Mouse (Mus musculus): ENCODE data around the gene Atoh7. TPM values are rescaled to one million over a fixed set of nuclear protein-coding genes. Genes with fewer than 3 reads are reported as not detected.

Atoh7 gene
- total and polyA plus RNA-seq, 2 experiments = not detected

DNA sequence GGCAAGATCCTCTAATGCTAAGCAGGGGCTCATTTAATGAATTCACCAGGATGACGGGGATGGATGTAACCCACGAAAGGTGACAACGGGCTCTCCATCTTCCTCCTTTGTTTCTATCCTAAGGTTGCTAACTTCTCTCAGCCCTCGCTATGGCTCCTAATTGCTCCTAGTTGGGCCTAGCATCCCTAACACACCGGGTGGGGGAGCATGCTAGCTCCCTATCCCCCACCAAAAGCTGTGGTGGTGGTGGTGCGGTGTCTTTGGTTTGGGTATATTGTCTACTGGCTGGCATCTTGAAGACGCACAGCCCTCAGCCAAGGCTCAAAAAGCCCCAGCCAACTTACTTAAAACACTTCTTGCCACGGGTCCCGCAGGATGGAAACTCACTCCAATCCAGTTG, 16.9 kb downstream of the Atoh7 start:
- Histone ChIP-seq H3K36me3 (ENCODE audit: control insufficient read depth, insufficient read depth, low read length) (no peaks in the 10 kb centered on the region), H3K79me2 (ENCODE audit: control insufficient read depth, insufficient read depth, low read length) (no peaks in the 10 kb centered on the region), H3K27me3 (ENCODE audit: control insufficient read depth, insufficient read depth, low read length) (no peaks in the 10 kb centered on the region), H3K9ac (ENCODE audit: low read depth, low read length) (no peak overlapping the region), H3K4me1 (ENCODE audit: control insufficient read depth, insufficient read depth, low read length) (no peaks in the 10 kb centered on the region; the same call in 1 of the 2 replicates), H3K4me3 (ENCODE audit: insufficient read depth, low read depth, low read length) (no peak overlapping the region), H3K27ac (replicated peaks; ENCODE audit: insufficient read depth, low read depth, low read length) (no peak overlapping the region)
- no peak for TF ChIP-seq CTCF (IDR thresholded peaks at IDR 0.05; ENCODE audit: low read depth, low read length)
- TF ChIP-seq POLR2A (IDR thresholded peaks at IDR 0.05; ENCODE audit: extremely low read depth, insufficient read depth, low read length) = no peak
- 94% methylated on average over 9 of the region's 9 CpGs for WGBS
- DNase-seq (ENCODE audit: extremely low read depth, low read depth, low spot score) = no peak

DNA sequence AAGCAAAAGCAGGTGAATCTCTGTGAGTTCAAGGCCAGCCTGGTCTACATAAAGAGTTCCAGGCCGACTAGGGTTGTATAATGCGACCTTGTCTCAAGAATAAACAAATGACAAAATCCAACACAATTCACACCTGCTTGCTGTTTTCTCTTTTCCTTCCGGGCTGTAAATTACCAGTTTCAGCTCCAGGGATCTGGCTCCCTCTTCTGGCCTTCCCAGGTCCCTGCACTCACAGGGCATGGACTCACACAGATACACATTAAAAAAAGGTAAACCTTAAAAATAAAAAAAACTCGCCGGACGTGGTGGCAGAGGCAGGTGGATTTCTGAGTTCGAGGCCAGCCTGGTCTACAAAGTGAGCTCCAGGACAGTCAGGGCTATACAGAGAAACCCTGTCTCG, 18.1 kb downstream of the Atoh7 start:
- Histone ChIP-seq H3K9ac (ENCODE audit: low read depth, low read length) (no peak overlapping the region), H3K79me2 (ENCODE audit: control insufficient read depth, insufficient read depth, low read length) (no peaks in the 10 kb centered on the region), H3K27ac (replicated peaks; ENCODE audit: insufficient read depth, low read depth, low read length) (no peak overlapping the region), H3K36me3 (ENCODE audit: control insufficient read depth, insufficient read depth, low read length) (no peaks in the 10 kb centered on the region), H3K4me1 (ENCODE audit: control insufficient read depth, insufficient read depth, low read length) (peaks cover 4% of the 10 kb centered on the region; the same call in 1 of the 2 replicates), H3K4me3 (ENCODE audit: insufficient read depth, low read depth, low read length) (no peak overlapping the region), H3K27me3 (ENCODE audit: control insufficient read depth, insufficient read depth, low read length) (no peaks in the 10 kb centered on the region)
- no peak for TF ChIP-seq POLR2A (IDR thresholded peaks at IDR 0.05; ENCODE audit: extremely low read depth, insufficient read depth, low read length)
- TF ChIP-seq CTCF (IDR thresholded peaks at IDR 0.05; ENCODE audit: low read depth, low read length) = no peak
- DNase-seq (ENCODE audit: extremely low read depth, low read depth, low spot score) = no peak
- WGBS = 94% methylated on average over 8 of the region's 8 CpGs

DNA sequence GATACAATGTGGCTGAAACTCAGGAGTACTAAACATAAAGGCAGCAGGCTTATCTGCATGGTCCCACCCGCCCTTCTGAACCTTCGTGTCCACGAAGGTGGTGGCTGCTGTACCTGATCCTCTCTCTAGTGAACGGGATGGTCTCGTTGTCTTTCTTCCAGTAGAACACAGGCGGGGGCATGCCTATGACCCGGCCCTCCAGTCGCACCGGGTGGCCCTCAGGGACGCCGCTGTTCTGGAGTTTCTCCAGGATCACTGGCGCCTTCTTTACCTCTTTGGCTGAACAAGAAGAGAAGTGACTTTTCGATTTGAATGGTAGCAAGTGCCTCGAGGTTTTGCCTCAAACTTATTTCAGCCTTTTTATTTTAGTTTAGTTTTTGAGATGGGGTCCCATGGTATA, 20.5 kb downstream of the Atoh7 start:
- 78% methylated on average over 14 of the region's 14 CpGs for WGBS
- Histone ChIP-seq H3K36me3 (ENCODE audit: control insufficient read depth, insufficient read depth, low read length) (no peaks in the 10 kb centered on the region), H3K9ac (ENCODE audit: low read depth, low read length) (no peak overlapping the region), H3K27me3 (ENCODE audit: control insufficient read depth, insufficient read depth, low read length) (no peaks in the 10 kb centered on the region), H3K79me2 (ENCODE audit: control insufficient read depth, insufficient read depth, low read length) (no peaks in the 10 kb centered on the region), H3K27ac (replicated peaks; ENCODE audit: insufficient read depth, low read depth, low read length) (no peak overlapping the region), H3K4me3 (ENCODE audit: insufficient read depth, low read depth, low read length) (no peak overlapping the region), H3K4me1 (ENCODE audit: control insufficient read depth, insufficient read depth, low read length) (peaks cover 4% of the 10 kb centered on the region; the same call in 1 of the 2 replicates)
- DNase-seq (ENCODE audit: extremely low read depth, low read depth, low spot score) = no peak
- TF ChIP-seq POLR2A (IDR thresholded peaks at IDR 0.05; ENCODE audit: extremely low read depth, insufficient read depth, low read length) (no peak), CTCF (IDR thresholded peaks at IDR 0.05; ENCODE audit: low read depth, low read length) (no peak)

DNA sequence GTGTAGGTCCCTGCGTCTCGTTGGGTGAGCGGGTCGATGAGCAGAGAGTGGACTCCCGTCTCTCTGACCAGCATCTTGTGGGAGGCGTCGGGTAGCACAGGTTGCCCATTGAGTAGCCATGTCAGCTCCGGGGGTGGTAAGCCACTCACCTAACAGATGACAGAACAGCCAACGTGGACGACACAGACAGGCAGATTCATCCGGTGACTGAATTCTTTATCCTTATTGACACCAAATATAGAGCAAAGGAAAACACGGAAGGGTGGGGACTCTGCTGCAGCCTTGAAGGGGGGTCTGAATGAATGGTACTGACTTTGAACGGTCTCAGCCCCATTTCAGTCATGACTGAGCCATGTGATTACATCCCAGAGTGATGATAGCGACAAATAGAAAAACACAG, 22.5 kb downstream of the Atoh7 start:
- DNase-seq (ENCODE audit: extremely low read depth, low read depth, low spot score) = no peak
- H3K4me3 ChIP-seq (ENCODE audit: insufficient read depth, low read depth, low read length) = no peak overlapping the region
- H3K79me2 ChIP-seq (ENCODE audit: control insufficient read depth, insufficient read depth, low read length) = no peaks in the 10 kb centered on the region
- no peaks in the 10 kb centered on the region for H3K36me3 ChIP-seq (ENCODE audit: control insufficient read depth, insufficient read depth, low read length)
- peak overlapping the region; percentile 41 for H3K27ac ChIP-seq (replicated peaks; ENCODE audit: insufficient read depth, low read depth, low read length)
- no peaks in the 10 kb centered on the region for H3K27me3 ChIP-seq (ENCODE audit: control insufficient read depth, insufficient read depth, low read length)
- H3K9ac ChIP-seq (ENCODE audit: low read depth, low read length) = no peak overlapping the region
- no peak for TF ChIP-seq POLR2A (IDR thresholded peaks at IDR 0.05; ENCODE audit: extremely low read depth, insufficient read depth, low read length)
- no peak for TF ChIP-seq CTCF (IDR thresholded peaks at IDR 0.05; ENCODE audit: low read depth, low read length)
- H3K4me1 ChIP-seq (ENCODE audit: control insufficient read depth, insufficient read depth, low read length) = peaks cover 4% of the 10 kb centered on the region; the same call in 1 of the 2 replicates
- 90% methylated on average over 14 of the region's 14 CpGs for WGBS

DNA sequence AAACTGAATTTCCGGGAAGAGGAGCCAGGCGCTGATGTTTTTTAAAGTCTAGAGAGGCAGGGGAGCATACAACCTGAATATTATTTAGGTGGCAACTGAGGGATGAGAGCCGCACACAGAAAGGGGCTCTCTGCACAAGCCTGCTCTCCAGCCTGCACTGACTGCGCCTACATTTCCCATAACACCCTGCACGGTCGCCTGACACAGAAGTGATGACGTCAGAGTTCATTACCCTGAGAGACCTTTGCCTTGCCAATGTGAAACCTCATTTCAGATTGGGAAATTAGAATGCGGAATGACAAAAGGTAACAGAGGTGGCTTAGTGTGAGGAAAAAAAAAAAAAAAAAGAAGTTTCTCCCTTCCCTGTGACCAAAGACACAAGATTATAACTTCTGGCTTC, 23.1 kb downstream of the Atoh7 start:
- H3K79me2 ChIP-seq (ENCODE audit: control insufficient read depth, insufficient read depth, low read length) = no peaks in the 10 kb centered on the region
- H3K4me1 ChIP-seq (ENCODE audit: control insufficient read depth, insufficient read depth, low read length) = peaks cover 4% of the 10 kb centered on the region; the same call in 1 of the 2 replicates
- no peak overlapping the region for H3K4me3 ChIP-seq (ENCODE audit: insufficient read depth, low read depth, low read length)
- TF ChIP-seq POLR2A (IDR thresholded peaks at IDR 0.05; ENCODE audit: extremely low read depth, insufficient read depth, low read length) (no peak), CTCF (IDR thresholded peaks at IDR 0.05; ENCODE audit: low read depth, low read length) (no peak)
- DNase-seq (ENCODE audit: extremely low read depth, low read depth, low spot score) = peak; percentile 95
- no peak overlapping the region for H3K9ac ChIP-seq (ENCODE audit: low read depth, low read length)
- H3K36me3 ChIP-seq (ENCODE audit: control insufficient read depth, insufficient read depth, low read length) = no peaks in the 10 kb centered on the region
- 18% methylated on average over 8 of the region's 8 CpGs for WGBS
- H3K27ac ChIP-seq (replicated peaks; ENCODE audit: insufficient read depth, low read depth, low read length) = no peak overlapping the region
- no peaks in the 10 kb centered on the region for H3K27me3 ChIP-seq (ENCODE audit: control insufficient read depth, insufficient read depth, low read length)

DNA sequence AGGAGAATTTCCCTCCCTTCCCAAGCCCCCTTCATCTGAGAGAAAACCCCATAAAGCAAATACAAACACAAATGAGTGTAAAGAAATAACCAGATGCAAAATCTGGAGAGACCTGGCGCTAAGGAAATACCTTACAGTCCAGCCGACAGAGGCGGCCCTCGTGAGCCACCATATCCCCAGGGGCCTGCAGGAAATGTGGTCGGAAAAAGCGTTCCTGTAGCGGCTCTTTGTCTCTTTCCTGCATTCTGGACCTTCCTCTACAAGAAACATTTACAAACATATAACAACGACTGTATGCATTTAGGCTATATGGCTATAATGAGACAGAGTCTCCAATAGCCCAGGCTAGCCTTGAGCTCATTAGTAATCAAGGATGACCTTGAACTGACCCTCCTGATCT, 23.7 kb downstream of the Atoh7 start:
- H3K79me2 ChIP-seq (ENCODE audit: control insufficient read depth, insufficient read depth, low read length) = no peaks in the 10 kb centered on the region
- H3K27me3 ChIP-seq (ENCODE audit: control insufficient read depth, insufficient read depth, low read length) = no peaks in the 10 kb centered on the region
- no peak overlapping the region for H3K4me3 ChIP-seq (ENCODE audit: insufficient read depth, low read depth, low read length)
- WGBS = 87% methylated on average over 8 of the region's 8 CpGs
- H3K27ac ChIP-seq (replicated peaks; ENCODE audit: insufficient read depth, low read depth, low read length) = no peak overlapping the region
- H3K9ac ChIP-seq (ENCODE audit: low read depth, low read length) = no peak overlapping the region
- H3K36me3 ChIP-seq (ENCODE audit: control insufficient read depth, insufficient read depth, low read length) = no peaks in the 10 kb centered on the region
- TF ChIP-seq POLR2A (IDR thresholded peaks at IDR 0.05; ENCODE audit: extremely low read depth, insufficient read depth, low read length) = no peak
- no peak for TF ChIP-seq CTCF (IDR thresholded peaks at IDR 0.05; ENCODE audit: low read depth, low read length)
- H3K4me1 ChIP-seq (ENCODE audit: control insufficient read depth, insufficient read depth, low read length) = peaks cover 4% of the 10 kb centered on the region; the same call in 1 of the 2 replicates
- DNase-seq (ENCODE audit: extremely low read depth, low read depth, low spot score) = no peak
